Mouse (Mus musculus) C2C12 (cell line): ENCODE data around the gene Nkx3-2.

Experiments
- CEBPB ChIP-seq: IDR thresholded peaks from one replicate; pipeline ENCODE4 v1.6.1; 2011; ENCODE audit warnings: low read depth, mild to moderate bottlenecking, control low read depth, moderate library complexity
- CTCF ChIP-seq: IDR thresholded peaks from one replicate; pipeline ENCODE4 v1.5.1; 2011; ENCODE audit not compliant: control insufficient read depth, insufficient read depth, insufficient read length
- MAX ChIP-seq: IDR thresholded peaks from one replicate; pipeline ENCODE4 v1.6.1; 2011; ENCODE audit warnings: mild to moderate bottlenecking, control low read depth
- MYOD1 ChIP-seq: IDR thresholded peaks from one replicate; pipeline ENCODE4 v1.6.1; 2011; ENCODE audit warnings: low read depth; ENCODE audit not compliant: control insufficient read depth, insufficient read length
- MYOG ChIP-seq: IDR thresholded peaks from one replicate; pipeline ENCODE4 v1.6.1; 2011; ENCODE audit not compliant: control insufficient read depth, insufficient read length; ENCODE audit errors: extremely low read depth
- USF1 ChIP-seq: IDR thresholded peaks from one replicate; pipeline ENCODE4 v1.6.1; 2011; ENCODE audit warnings: low read depth, mild to moderate bottlenecking, control low read depth, moderate library complexity

DNA sequence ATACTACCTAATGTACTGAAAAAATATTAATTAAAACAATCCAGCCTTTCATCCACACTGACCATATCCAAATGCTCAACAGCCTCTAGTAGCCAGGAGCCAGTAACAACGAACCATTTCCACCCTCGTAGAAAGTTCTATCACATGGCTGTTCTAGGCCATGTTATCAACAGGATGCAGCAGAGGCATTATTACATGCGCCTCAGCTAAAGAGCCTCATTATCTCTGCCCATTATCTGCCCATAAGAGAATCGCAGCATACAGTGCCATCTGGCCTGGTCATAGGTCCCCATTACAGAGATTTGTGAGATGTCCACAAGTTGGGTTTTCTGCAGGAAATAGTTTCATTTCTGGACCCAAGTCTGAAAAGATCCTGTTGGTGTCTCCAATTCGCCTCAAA lies 41.9 kb upstream of the Nkx3-2 start:
- no peak for TF ChIP-seq CTCF
- TF ChIP-seq MAX = no peak
- no peak for TF ChIP-seq MYOG
- no peak for TF ChIP-seq USF1
- no peak for TF ChIP-seq CEBPB
- no peak for TF ChIP-seq MYOD1
